Mouse (Mus musculus): ENCODE results near the gene Myadm. TPM values are rescaled to one million over a fixed set of nuclear protein-coding genes. Genes with fewer than 3 reads are reported as not detected.

Gene Myadm
- polyA plus RNA-seq, 2 experiments = 21.5 to 23.1 TPM

GRCm38 (mm10) chr7:3281741-3282140, 7.1 kb upstream of the Myadm start:
- Histone ChIP-seq H3K4me3 (ENCODE audit: insufficient read depth in 1 of 2, low read depth in 2 of 2, low read length in 2 of 2) (no peak overlapping the region), H3K4me1 (replicated peaks; ENCODE audit: control insufficient read depth in 2 of 2, insufficient read depth in 2 of 2, low read length in 1 of 2) (no peaks in the 10 kb centered on the region; a peak in 1 of 4 replicates), H3K9ac (replicated peaks) (no peak overlapping the region), H3K4me2 (ENCODE audit: low read depth) (no peak overlapping the region), H3K27ac (no peak overlapping the region), H3K27me3 (ENCODE audit: control insufficient read depth, insufficient read depth, low read length) (no peaks in the 10 kb centered on the region), H3K9me3 (ENCODE audit: control insufficient read depth, low read length) (no peaks in the 10 kb centered on the region), H3K36me3 (replicated peaks; ENCODE audit: control insufficient read depth, insufficient read depth, low read depth) (no peaks in the 10 kb centered on the region)
- ATAC-seq (ENCODE audit: insufficient read depth) (no peak), DNase-seq (ENCODE audit: low read depth in 3 of 3, low spot score in 3 of 3) (no peak)
- TF ChIP-seq CTCF (IDR thresholded peaks at IDR 0.05; ENCODE audit: low read depth) = no peak
- no peak for TF ChIP-seq EP300 (IDR thresholded peaks at IDR 0.05; ENCODE audit: low read depth)
- 58% methylated on average over 6 of the region's 6 CpGs for WGBS (ENCODE audit: insufficient replicate concordance)

- no peak for TF ChIP-seq CTCF (IDR thresholded peaks at IDR 0.05; ENCODE audit: low read depth)
- no peak for TF ChIP-seq EP300 (IDR thresholded peaks at IDR 0.05; ENCODE audit: low read depth)
- Histone ChIP-seq H3K4me1 (replicated peaks; ENCODE audit: control insufficient read depth in 2 of 2, insufficient read depth in 2 of 2, low read length in 1 of 2) (peaks cover 0 to 6% of the 10 kb centered on the region in 2 experiments; a peak in 3 of 4 replicates), H3K36me3 (replicated peaks; ENCODE audit: control insufficient read depth, insufficient read depth, low read depth) (no peaks in the 10 kb centered on the region), H3K4me2 (ENCODE audit: low read depth) (no peak overlapping the region), H3K9me3 (ENCODE audit: control insufficient read depth, low read length) (no peaks in the 10 kb centered on the region), H3K27me3 (ENCODE audit: control insufficient read depth, insufficient read depth, low read length) (no peaks in the 10 kb centered on the region), H3K4me3 (ENCODE audit: insufficient read depth in 1 of 2, low read depth in 2 of 2, low read length in 2 of 2) (no peak overlapping the region), H3K9ac (replicated peaks) (no peak overlapping the region), H3K27ac (no peak overlapping the region)
- DNase-seq (ENCODE audit: low read depth in 3 of 3, low spot score in 3 of 3) (no peak), ATAC-seq (ENCODE audit: insufficient read depth) (no peak)
- 48% methylated on average over 11 of the region's 11 CpGs for WGBS (ENCODE audit: insufficient replicate concordance)
Observed at GRCm38 (mm10) chr7:3283081-3283875, 5.6 kb upstream of the Myadm start.

GRCm38 (mm10) chr7:3284604-3285003, 4.3 kb upstream of the Myadm start:
- TF ChIP-seq EP300 (IDR thresholded peaks at IDR 0.05; ENCODE audit: low read depth) = no peak
- TF ChIP-seq CTCF (IDR thresholded peaks at IDR 0.05; ENCODE audit: low read depth) = no peak
- Histone ChIP-seq H3K9me3 (ENCODE audit: control insufficient read depth, low read length) (no peaks in the 10 kb centered on the region), H3K4me1 (replicated peaks; ENCODE audit: control insufficient read depth in 2 of 2, insufficient read depth in 2 of 2, low read length in 1 of 2) (peaks cover 2 to 11% of the 10 kb centered on the region in 2 experiments; a peak in 3 of 4 replicates), H3K27ac (no peak overlapping the region), H3K27me3 (ENCODE audit: control insufficient read depth, insufficient read depth, low read length) (no peaks in the 10 kb centered on the region), H3K4me3 (ENCODE audit: insufficient read depth in 1 of 2, low read depth in 2 of 2, low read length in 2 of 2) (no peak overlapping the region), H3K36me3 (replicated peaks; ENCODE audit: control insufficient read depth, insufficient read depth, low read depth) (no peaks in the 10 kb centered on the region), H3K9ac (replicated peaks) (no peak overlapping the region), H3K4me2 (ENCODE audit: low read depth) (no peak overlapping the region)
- no peak for ATAC-seq (ENCODE audit: insufficient read depth)
- WGBS (ENCODE audit: insufficient replicate concordance) = 66% methylated on average over 10 of the region's 10 CpGs
- DNase-seq (ENCODE audit: low read depth in 3 of 3, low spot score in 3 of 3) = no peak

- Histone ChIP-seq H3K9me3 (ENCODE audit: control insufficient read depth, low read length) (no peaks in the 10 kb centered on the region), H3K27ac (no peak overlapping the region), H3K36me3 (replicated peaks; ENCODE audit: control insufficient read depth, insufficient read depth, low read depth) (no peaks in the 10 kb centered on the region), H3K4me3 (ENCODE audit: insufficient read depth in 1 of 2, low read depth in 2 of 2, low read length in 2 of 2) (no peak overlapping the region), H3K27me3 (ENCODE audit: control insufficient read depth, insufficient read depth, low read length) (no peaks in the 10 kb centered on the region), H3K9ac (replicated peaks) (no peak overlapping the region), H3K4me1 (replicated peaks; ENCODE audit: control insufficient read depth in 2 of 2, insufficient read depth in 2 of 2, low read length in 1 of 2) (peaks cover 3 to 20% of the 10 kb centered on the region in 2 experiments; a peak in 3 of 4 replicates), H3K4me2 (ENCODE audit: low read depth) (no peak overlapping the region)
- TF ChIP-seq EP300 (IDR thresholded peaks at IDR 0.05; ENCODE audit: low read depth) (no peak), CTCF (IDR thresholded peaks at IDR 0.05; ENCODE audit: low read depth) (no peak)
- no peak for ATAC-seq (ENCODE audit: insufficient read depth)
- WGBS (ENCODE audit: insufficient replicate concordance) = 57% methylated on average over 5 of the region's 5 CpGs
- no peak for DNase-seq (ENCODE audit: low read depth in 3 of 3, low spot score in 3 of 3)
Observed at GRCm38 (mm10) chr7:3286036-3286435, 2.8 kb upstream of the Myadm start.

- no peak for DNase-seq (ENCODE audit: low read depth in 3 of 3, low spot score in 3 of 3)
Observed at GRCm38 (mm10) chr7:3287186-3287585, 1.7 kb upstream of the Myadm start.

More at GRCm38 (mm10) chr7:3287186-3287585, 1.7 kb upstream of the Myadm start:
- 67% methylated on average over 7 of the region's 7 CpGs for WGBS (ENCODE audit: insufficient replicate concordance)
- Histone ChIP-seq H3K4me1 (replicated peaks; ENCODE audit: control insufficient read depth in 2 of 2, insufficient read depth in 2 of 2, low read length in 1 of 2) (peaks cover 3 to 20% of the 10 kb centered on the region in 2 experiments; a peak in 2 of 4 replicates), H3K36me3 (replicated peaks; ENCODE audit: control insufficient read depth, insufficient read depth, low read depth) (no peaks in the 10 kb centered on the region), H3K9ac (replicated peaks) (no peak overlapping the region), H3K4me2 (ENCODE audit: low read depth) (no peak overlapping the region), H3K4me3 (ENCODE audit: insufficient read depth in 1 of 2, low read depth in 2 of 2, low read length in 2 of 2) (no peak overlapping the region), H3K27me3 (ENCODE audit: control insufficient read depth, insufficient read depth, low read length) (no peaks in the 10 kb centered on the region), H3K27ac (no peak overlapping the region), H3K9me3 (ENCODE audit: control insufficient read depth, low read length) (no peaks in the 10 kb centered on the region)
- ATAC-seq (ENCODE audit: insufficient read depth) = no peak
- TF ChIP-seq CTCF (IDR thresholded peaks at IDR 0.05; ENCODE audit: low read depth) = no peak
- TF ChIP-seq EP300 (IDR thresholded peaks at IDR 0.05; ENCODE audit: low read depth) = no peak

Data from liver, embryonic 14.5 days (tissue).